Mouse (Mus musculus) erythroblast, embryonic 14.5 days (primary cell): ENCODE measurements around the gene Ascc2. TPM values are rescaled to one million over a fixed set of nuclear protein-coding genes. Genes with fewer than 3 reads are reported as not detected.
"Not testable (repeated sequence)": the region's sequence is repeated elsewhere in the genome, so short reads cannot be mapped to it uniquely, and the experiment has no call there.

Experiments
- H3K27me3 ChIP-seq: 2 replicates; pipeline ENCODE4 v1.6.1; 2012; ENCODE audit warnings: inconsistent platforms; ENCODE audit not compliant: control insufficient read depth
- H3K36me3 ChIP-seq: 2 replicates; pipeline ENCODE4 v1.6.1; 2012; ENCODE audit warnings: mild to moderate bottlenecking, inconsistent platforms; ENCODE audit not compliant: control insufficient read depth
- H3K4me1 ChIP-seq: 2 replicates; pipeline ENCODE4 v1.6.1; 2012; ENCODE audit warnings: inconsistent platforms; ENCODE audit not compliant: control insufficient read depth
- H3K4me3 ChIP-seq: replicated peaks from 2 replicates; pipeline ENCODE3; 2012; ENCODE audit warnings: moderate library complexity, mild to moderate bottlenecking, inconsistent platforms
- H3K9me3 ChIP-seq: 2 replicates; pipeline ENCODE4 v1.6.1; 2012; ENCODE audit warnings: low read length, inconsistent platforms, mixed read lengths; ENCODE audit not compliant: control insufficient read depth
- GATA1 ChIP-seq: IDR thresholded peaks from 2 replicates; pipeline ENCODE4 v1.6.1; 2012; ENCODE audit warnings: low read length, inconsistent platforms, mixed read lengths
- TAL1 ChIP-seq: IDR thresholded peaks from 3 replicates; pipeline ENCODE4 v1.6.1; 2012; ENCODE audit warnings: low read length, inconsistent platforms, mixed read lengths
- polyA plus RNA-seq: library from polyadenylated mRNA; stranded (reverse); fragments of >175 nt; gene quantifications from 2 replicates; pipeline ENCODE4 v1.2.3, GENCODE M21; 2012

Gene Ascc2
- polyA plus RNA-seq, 1 experiment: 5.3 TPM

- Histone ChIP-seq H3K36me3 (no peaks in the 10 kb centered on the region), H3K27me3 (peaks cover 26% of the 10 kb centered on the region), H3K4me1 (no peaks in the 10 kb centered on the region), H3K9me3 (no peaks in the 10 kb centered on the region), H3K4me3 (no peak overlapping the region)
- TF ChIP-seq TAL1: no peak
- no peak for TF ChIP-seq GATA1
Observed at GRCm38 (mm10) chr11:4622997-4623396, 14.6 kb upstream of the Ascc2 start.

- Histone ChIP-seq H3K9me3 (no peaks in the 10 kb centered on the region), H3K4me3 (no peak overlapping the region), H3K4me1 (no peaks in the 10 kb centered on the region), H3K27me3 (peaks cover 31% of the 10 kb centered on the region), H3K36me3 (no peaks in the 10 kb centered on the region)
- TF ChIP-seq GATA1 (no peak), TAL1 (no peak)
Observed at GRCm38 (mm10) chr11:4625931-4626330, 11.6 kb upstream of the Ascc2 start.

- no peak overlapping the region for H3K4me3 ChIP-seq
- peaks cover 31% of the 10 kb centered on the region for H3K27me3 ChIP-seq
- H3K9me3 ChIP-seq: no peaks in the 10 kb centered on the region
- no peaks in the 10 kb centered on the region for H3K4me1 ChIP-seq
- TF ChIP-seq GATA1 (no peak), TAL1 (no peak)
- H3K36me3 ChIP-seq: no peaks in the 10 kb centered on the region
Observed at GRCm38 (mm10) chr11:4627636-4628035, 9.9 kb upstream of the Ascc2 start.

GRCm38 (mm10) chr11:4629861-4630280 lies 7.7 kb upstream of the Ascc2 start:
- Histone ChIP-seq H3K9me3 (no peaks in the 10 kb centered on the region), H3K4me1 (peaks cover 12% of the 10 kb centered on the region), H3K27me3 (peaks cover 32% of the 10 kb centered on the region), H3K36me3 (no peaks in the 10 kb centered on the region), H3K4me3 (no peak overlapping the region)
- TF ChIP-seq GATA1 (no peak), TAL1 (no peak)

DNA sequence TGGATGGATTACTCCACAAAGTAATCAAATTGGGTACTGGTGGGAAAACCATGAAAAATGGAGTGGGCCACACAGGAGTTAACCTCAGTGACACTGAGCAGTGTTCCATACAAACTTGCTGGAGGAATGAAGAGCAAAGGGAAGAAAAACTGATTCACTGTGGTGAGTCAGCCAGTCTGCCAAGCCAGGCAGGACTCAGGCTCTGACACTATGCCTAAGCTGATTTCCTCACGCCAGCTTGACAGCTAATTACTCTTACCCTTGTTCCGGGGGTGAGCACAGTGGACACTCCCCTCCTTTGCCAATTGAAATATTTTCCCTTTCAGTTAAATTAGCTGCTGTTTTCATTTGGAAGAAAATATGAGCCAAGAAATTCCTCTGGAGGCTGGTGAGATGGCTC lies 4.1 kb upstream of the Ascc2 start:
- Histone ChIP-seq H3K4me1 (peaks cover 39% of the 10 kb centered on the region), H3K36me3 (no peaks in the 10 kb centered on the region), H3K27me3 (peaks cover 32% of the 10 kb centered on the region), H3K4me3 (no peak overlapping the region), H3K9me3 (no peaks in the 10 kb centered on the region)
- TF ChIP-seq TAL1: no peak
- TF ChIP-seq GATA1: no peak

DNA sequence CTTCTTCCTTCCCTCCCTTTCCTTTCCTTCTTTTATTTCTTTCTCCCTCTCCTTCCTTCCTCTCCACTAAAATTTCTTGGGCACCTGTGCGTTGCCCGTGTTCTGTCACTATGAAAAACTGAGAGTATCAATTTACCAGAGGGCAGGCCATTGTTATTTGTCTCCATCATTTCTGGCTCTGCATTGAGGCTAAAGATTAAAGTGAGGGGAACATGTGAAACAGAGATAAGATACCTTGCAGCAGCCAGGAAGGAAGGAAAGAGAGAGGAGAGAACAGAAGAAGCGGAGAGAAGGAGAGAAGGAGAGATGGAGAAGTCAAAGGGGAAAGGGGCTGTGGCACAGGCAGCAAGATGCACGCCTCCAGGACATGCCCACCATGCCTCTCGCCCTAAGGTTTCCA lies 3.2 kb upstream of the Ascc2 start:
- Histone ChIP-seq H3K27me3 (peaks cover 32% of the 10 kb centered on the region), H3K36me3 (peaks cover 7% of the 10 kb centered on the region), H3K9me3 (no peaks in the 10 kb centered on the region), H3K4me1 (peaks cover 49% of the 10 kb centered on the region), H3K4me3 (no peak overlapping the region)
- TF ChIP-seq GATA1 (no peak), TAL1 (no peak)

- peak overlapping the region; percentile 65 for H3K4me3 ChIP-seq
- peaks cover 65% of the 10 kb centered on the region for H3K4me1 ChIP-seq
- peaks cover 11% of the 10 kb centered on the region for H3K27me3 ChIP-seq
- peaks cover 29% of the 10 kb centered on the region for H3K36me3 ChIP-seq
- H3K9me3 ChIP-seq: no peaks in the 10 kb centered on the region
- TF ChIP-seq GATA1 (no peak), TAL1 (no peak)
Observed at GRCm38 (mm10) chr11:4636782-4637342, 685 bp upstream of the Ascc2 start.

GRCm38 (mm10) chr11:4638261-4638660 lies 714 bp downstream of the Ascc2 start:
- peaks cover 70% of the 10 kb centered on the region for H3K4me1 ChIP-seq
- TF ChIP-seq GATA1 (no peak), TAL1 (no peak)
- H3K9me3 ChIP-seq: no peaks in the 10 kb centered on the region
- H3K36me3 ChIP-seq: peaks cover 43% of the 10 kb centered on the region
- peaks cover 6% of the 10 kb centered on the region for H3K27me3 ChIP-seq
- H3K4me3 ChIP-seq: peak overlapping the region; percentile 65

- Histone ChIP-seq H3K36me3 (peaks cover 66% of the 10 kb centered on the region), H3K27me3 (no peaks in the 10 kb centered on the region), H3K4me1 (peaks cover 57% of the 10 kb centered on the region), H3K4me3 (no peak overlapping the region), H3K9me3 (no peaks in the 10 kb centered on the region)
- TF ChIP-seq GATA1: no peak
- TF ChIP-seq TAL1: no peak
Observed at GRCm38 (mm10) chr11:4641185-4641584, 3.6 kb downstream of the Ascc2 start.

- Histone ChIP-seq H3K9me3 (no peaks in the 10 kb centered on the region), H3K36me3 (peaks cover 91% of the 10 kb centered on the region), H3K4me3 (no peak overlapping the region), H3K27me3 (no peaks in the 10 kb centered on the region), H3K4me1 (peaks cover 33% of the 10 kb centered on the region)
- TF ChIP-seq TAL1 (no peak), GATA1 (no peak)
Observed at GRCm38 (mm10) chr11:4643722-4644121, 6.2 kb downstream of the Ascc2 start.

DNA sequence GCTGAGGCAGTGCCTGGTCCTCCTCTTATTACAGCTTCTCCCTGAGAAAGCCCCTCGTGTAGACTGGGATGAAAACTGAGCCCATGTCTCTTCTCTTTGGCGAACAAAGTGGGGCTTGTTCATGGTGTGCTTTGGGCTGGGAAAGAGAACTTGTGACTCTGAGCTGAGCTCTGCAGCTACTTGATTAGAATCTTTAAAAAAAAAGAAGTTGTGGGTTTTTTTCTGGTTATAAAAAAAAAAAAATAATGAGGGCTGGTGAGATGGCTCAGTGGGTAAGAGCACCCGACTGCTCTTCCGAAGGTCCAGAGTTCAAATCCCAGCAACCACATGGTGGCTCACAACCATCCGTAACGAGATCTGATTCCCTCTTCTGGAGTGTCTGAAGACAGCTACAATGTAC lies 7.6 kb downstream of the Ascc2 start:
- H3K27me3 ChIP-seq, H3K9me3 ChIP-seq, H3K4me3 ChIP-seq: not testable (repeated sequence)
- Histone ChIP-seq H3K36me3 (peaks cover 91% of the 10 kb centered on the region), H3K4me1 (peaks cover 18% of the 10 kb centered on the region)
